Mouse (Mus musculus): ENCODE measurements around the gene B4galnt1.
"Not testable (repeated sequence)": the region's sequence is repeated elsewhere in the genome, so short reads cannot be mapped to it uniquely, and the experiment has no call there.

Gene B4galnt1

GRCm38 (mm10) chr10:127164631-127165353, at the start of gene B4galnt1:
B4galnt1 (plus strand) TSS chr10:127165225.
- in situ Hi-C loops (cut with MseI, MboI), result no loop called here

GRCm38 (mm10) chr10:127118470-127118869, 46.6 kb upstream of the B4galnt1 start:
- in situ Hi-C loops (cut with MseI, MboI), result no loop called here

GRCm38 (mm10) chr10:127119229-127119628, 45.8 kb upstream of the B4galnt1 start:
- in situ Hi-C loops (cut with MseI, MboI), result no loop called here

GRCm38 (mm10) chr10:127120301-127121065, 44.5 kb upstream of the B4galnt1 start:
- in situ Hi-C loops (cut with MseI, MboI), result no loop called here

- in situ Hi-C loops (cut with MseI, MboI), result no loop called here
Measured at GRCm38 (mm10) chr10:127121066-127121477, 44.0 kb upstream of the B4galnt1 start, which contains the start of gene Os9. Os9 (minus strand) TSS chr10:127121131.

GRCm38 (mm10) chr10:127122018-127122417, 43.0 kb upstream of the B4galnt1 start:
- in situ Hi-C loops (cut with MseI, MboI), result no loop called here

GRCm38 (mm10) chr10:127122784-127123435, 42.1 kb upstream of the B4galnt1 start:
- in situ Hi-C loops (cut with MseI, MboI), result no loop called here

GRCm38 (mm10) chr10:127123436-127123805, 41.6 kb upstream of the B4galnt1 start:
- in situ Hi-C loops (cut with MseI, MboI), result no loop called here

- in situ Hi-C loops (cut with MseI, MboI), result loop anchor here in 1 of 2 experiments (5.0 kb wide), 1 partner anchor 47 kb away; no protein-coding TSS in a partner anchor
Measured at GRCm38 (mm10) chr10:127125210-127126001, 39.6 kb upstream of the B4galnt1 start.

GRCm38 (mm10) chr10:127126579-127126978, 38.4 kb upstream of the B4galnt1 start:
- in situ Hi-C loops (cut with MseI, MboI), result loop anchor here in 1 of 2 experiments (5.0 kb wide), 1 partner anchor 46 kb away; no protein-coding TSS in a partner anchor

- in situ Hi-C loops (cut with MseI, MboI), result loop anchor here in 1 of 2 experiments (5.0 kb wide), 1 partner anchor 45 kb away; no protein-coding TSS in a partner anchor
Measured at GRCm38 (mm10) chr10:127127711-127128279, 37.2 kb upstream of the B4galnt1 start.

GRCm38 (mm10) chr10:127129431-127129830, 35.6 kb upstream of the B4galnt1 start:
- in situ Hi-C loops (cut with MseI, MboI), result loop anchor here in 1 of 2 experiments (5.0 kb wide), 1 partner anchor 43 kb away; no protein-coding TSS in a partner anchor

GRCm38 (mm10) chr10:127132469-127132868, 32.6 kb upstream of the B4galnt1 start:
- in situ Hi-C loops (cut with MseI, MboI), result no loop called here

GRCm38 (mm10) chr10:127134394-127135035, 30.5 kb upstream of the B4galnt1 start:
- in situ Hi-C loops (cut with MseI, MboI), result not testable (repeated sequence)

GRCm38 (mm10) chr10:127135118-127135836, 29.7 kb upstream of the B4galnt1 start:
- in situ Hi-C loops (cut with MseI, MboI), result no loop called here

- in situ Hi-C loops (cut with MseI, MboI), result no loop called here
Measured at GRCm38 (mm10) chr10:127136510-127136909, 28.5 kb upstream of the B4galnt1 start.

- in situ Hi-C loops (cut with MseI, MboI), result no loop called here
Measured at GRCm38 (mm10) chr10:127137896-127138295, 27.1 kb upstream of the B4galnt1 start.

- in situ Hi-C loops (cut with MseI, MboI), result no loop called here
Measured at GRCm38 (mm10) chr10:127138328-127139141, 26.5 kb upstream of the B4galnt1 start.

- in situ Hi-C loops (cut with MseI, MboI), result no loop called here
Measured at GRCm38 (mm10) chr10:127140971-127141370, 24.1 kb upstream of the B4galnt1 start.

Measured in mouse trophoblast stem cell (cell line).